ENCODE assay signal across 14 mouse cellular contexts in the genomic region with DNA sequence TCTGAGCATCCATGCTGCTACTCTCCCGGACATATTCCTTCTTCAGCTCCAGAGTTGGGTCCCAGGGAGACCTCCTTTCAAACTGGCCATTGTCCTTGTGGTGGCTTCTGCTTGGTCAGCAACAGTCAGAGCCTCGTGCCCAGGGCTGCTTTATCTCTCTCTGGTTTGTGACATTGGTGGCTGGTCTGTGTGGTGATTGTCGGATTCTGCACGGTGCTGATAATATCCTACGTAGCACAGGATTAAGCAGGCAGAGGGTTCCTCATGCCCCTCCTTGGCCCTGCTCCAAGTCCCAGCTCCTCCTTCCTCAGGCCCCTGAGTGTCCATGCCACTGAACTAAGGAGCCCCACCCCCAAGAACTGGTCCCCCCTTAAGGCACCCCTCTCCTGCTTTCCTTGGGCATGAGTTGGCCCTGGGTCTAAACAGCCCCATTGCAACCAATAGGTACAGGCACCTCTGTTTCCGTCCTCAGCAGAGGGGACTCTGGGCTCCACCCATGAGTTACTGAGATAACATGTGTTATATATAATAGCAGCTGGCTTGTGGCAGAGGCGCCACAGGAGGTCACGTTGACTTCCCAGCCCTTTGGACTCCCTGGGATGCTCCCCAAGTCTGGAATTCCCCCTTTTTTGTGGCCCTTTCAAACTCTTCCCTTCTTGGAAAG. TPM values are rescaled to one million over a fixed set of nuclear protein-coding genes. Genes with fewer than 3 reads are reported as not detected.
DNase-seq lines count a peak whose midpoint lies in the region; ATAC-seq lines count a peak whose summit lies in the region.
"Had no signal": no experiment of that assay in that cellular context is flagged by ENCODE, and none has a peak within 500 bp of the region (broad histone marks: within the 10 kb centered on the region; RNA-seq: fewer than 3 reads in every experiment).

No protein-coding gene starts in this region.

- no peak for DNase-seq in kidney, postnatal 14 days
- peak; percentile 49 for DNase-seq in MEL-GATA-1-ER (ENCODE audit: extremely low read depth, low read depth)
- DNase-seq in right cerebral cortex, adult 18-20 months, result no peak
- DNase-seq in spleen, adult 18-20 months, result no peak
- DNase-seq: kidney, adult 18-20 months had no signal

- H3K4me2 ChIP-seq in kidney, embryonic 15.5 days, result no peak overlapping the region
- H3K4me2 ChIP-seq in liver, embryonic 12.5 days, result peak overlapping the region; percentile 65
- H3K4me2 ChIP-seq: forebrain, embryonic 15.5 days had no signal

- peaks cover 25% of the 10 kb centered on the region for H3K27me3 ChIP-seq in erythroblast, embryonic 14.5 days (ENCODE audit: control insufficient read depth)
- no peaks in the 10 kb centered on the region for H3K27me3 ChIP-seq in kidney, embryonic 15.5 days
- peaks cover 54% of the 10 kb centered on the region for H3K27me3 ChIP-seq in liver, embryonic 12.5 days (replicated peaks)
- H3K27me3 ChIP-seq: forebrain, embryonic 15.5 days had no signal

- peaks cover 29% of the 10 kb centered on the region for H3K4me1 ChIP-seq in erythroblast, embryonic 14.5 days (ENCODE audit: control insufficient read depth)
- peaks cover 9% of the 10 kb centered on the region for H3K4me1 ChIP-seq in kidney, embryonic 15.5 days
- peaks cover 38% of the 10 kb centered on the region for H3K4me1 ChIP-seq in liver, embryonic 12.5 days

- peak overlapping the region; percentile 5 for H3K4me3 ChIP-seq in erythroblast, embryonic 14.5 days (replicated peaks)
- no peak overlapping the region for H3K4me3 ChIP-seq in kidney, embryonic 15.5 days (replicated peaks)
- peak overlapping the region; percentile 24 for H3K4me3 ChIP-seq in liver, embryonic 12.5 days
- H3K4me3 ChIP-seq: forebrain, embryonic 15.5 days; limb, embryonic 10.5 days had no signal

- H3K9ac ChIP-seq in kidney, embryonic 15.5 days, result no peak overlapping the region
- peak overlapping the region; percentile 14; the same call in 1 of the 2 replicates for H3K9ac ChIP-seq in liver, embryonic 12.5 days
- H3K9ac ChIP-seq: forebrain, embryonic 15.5 days had no signal

- no peak overlapping the region for H3K27ac ChIP-seq in kidney, embryonic 15.5 days
- H3K27ac ChIP-seq in liver, embryonic 12.5 days, result no peak overlapping the region; the same call in 1 of the 2 replicates
- H3K27ac ChIP-seq: forebrain, embryonic 15.5 days; limb, embryonic 10.5 days had no signal

- 67% methylated on average over 8 of the region's 8 CpGs for WGBS in kidney, embryonic 15.5 days
- 22% methylated on average over 8 of the region's 8 CpGs for WGBS in liver, embryonic 12.5 days (ENCODE audit: insufficient replicate concordance)

- no peaks in the 10 kb centered on the region for H3K36me3 ChIP-seq in erythroblast, embryonic 14.5 days (ENCODE audit: control insufficient read depth)
- no peaks in the 10 kb centered on the region for H3K36me3 ChIP-seq in kidney, embryonic 15.5 days
- no peaks in the 10 kb centered on the region for H3K36me3 ChIP-seq in liver, embryonic 12.5 days
- H3K36me3 ChIP-seq: forebrain, embryonic 15.5 days; limb, embryonic 10.5 days had no signal

- ATAC-seq in erythroblast, adult 5-6 weeks (replicated peaks; ENCODE audit: low FRiP score, poor library complexity, severe bottlenecking), result no peak
- ATAC-seq in kidney, embryonic 15.5 days (replicated peaks; ENCODE audit: low FRiP score), result 0 out of 2 replicates have a peak, but pooled peaks have one; percentile 22
- peak; percentile 91 for ATAC-seq in liver, embryonic 12.5 days
- ATAC-seq: forebrain, embryonic 15.5 days had no signal

- no peaks in the 10 kb centered on the region for H3K9me3 ChIP-seq in erythroblast, embryonic 14.5 days (ENCODE audit: control insufficient read depth, low read length)
- no peaks in the 10 kb centered on the region for H3K9me3 ChIP-seq in kidney, embryonic 15.5 days (replicated peaks)
- no peaks in the 10 kb centered on the region for H3K9me3 ChIP-seq in liver, embryonic 12.5 days (replicated peaks)
- H3K9me3 ChIP-seq: forebrain, embryonic 15.5 days; limb, embryonic 10.5 days had no signal

RNA-seq across cellular contexts. Expression of a gene that starts 35.0 kb away (rescaled TPM):
- not detected in 2 replicates for polyA plus RNA-seq in erythroblast, embryonic 14.5 days (2012)
- not detected in 2 replicates for total RNA-seq in erythroblast, adult 5-6 weeks (2015; ENCODE audit: low replicate concordance)
- total RNA-seq in erythroblast, adult 5-6 weeks (2017; ENCODE audit: low replicate concordance), result not detected in 2 replicates
- 0.08 and 0.22 TPM in 2 replicates for polyA plus RNA-seq in kidney, embryonic 15.5 days (2015; fragmentation: Nextera tagmentation; extraction: Ambion mirVana)
- polyA plus RNA-seq in liver, embryonic 12.5 days (2016; fragmentation: Nextera tagmentation; extraction: Ambion mirVana), result not detected in 2 replicates
- polyA plus RNA-seq: forebrain, embryonic 15.5 days had no signal

RNA-seq across cellular contexts. Expression of a gene that starts 56.1 kb away (rescaled TPM):
- polyA plus RNA-seq in erythroblast, embryonic 14.5 days (2012), result 0.41 and 0.44 TPM in 2 replicates
- total RNA-seq in erythroblast, adult 5-6 weeks (2015; ENCODE audit: low replicate concordance), result 2.1 and 4.4 TPM in 2 replicates
- 2.1 and 6.4 TPM in 2 replicates for total RNA-seq in erythroblast, adult 5-6 weeks (2017; ENCODE audit: low replicate concordance)
- polyA plus RNA-seq in kidney, embryonic 15.5 days (2015; fragmentation: Nextera tagmentation; extraction: Ambion mirVana), result not detected in 2 replicates
- 0.48 and 0.55 TPM in 2 replicates for polyA plus RNA-seq in liver, embryonic 12.5 days (2016; fragmentation: Nextera tagmentation; extraction: Ambion mirVana)
- total RNA-seq: gastrocnemius, postnatal 10 days; heart, postnatal 36 days had no signal
- polyA plus RNA-seq: forebrain, embryonic 15.5 days; limb, embryonic 10.5 days; stomach, embryonic 14.5 days had no signal
